Mouse (Mus musculus): ENCODE data around the gene Gcnt4. TPM values are rescaled to one million over a fixed set of nuclear protein-coding genes. Genes with fewer than 3 reads are reported as not detected.
"Not testable (repeated sequence)": the region's sequence is repeated elsewhere in the genome, so short reads cannot be mapped to it uniquely, and the experiment has no call there.

Gcnt4 gene
- polyA plus RNA-seq, 1 experiment from 2014 or later: 1.3 TPM

DNA sequence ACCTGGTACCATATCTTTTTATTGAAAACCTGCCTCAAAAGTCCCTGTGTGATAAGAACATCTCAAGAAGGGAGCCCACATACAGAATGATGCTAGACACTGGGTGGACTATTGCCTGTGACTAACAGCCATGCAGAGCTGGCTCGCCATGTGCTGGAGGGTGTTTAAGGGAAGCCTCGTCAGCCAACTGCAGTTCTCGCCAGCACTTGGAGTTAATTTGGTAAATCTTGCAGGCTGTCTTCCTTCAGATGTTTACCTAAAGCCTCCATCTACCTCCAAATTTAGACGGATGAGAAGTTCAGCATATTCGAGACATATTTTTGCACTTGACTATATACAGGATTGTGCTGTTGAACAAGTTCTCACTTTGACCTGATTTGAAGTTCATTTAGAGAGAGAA lies 8.3 kb downstream of the Gcnt4 start:
- Histone ChIP-seq H3K9ac (ENCODE audit: low read depth, low read length) (no peak overlapping the region), H3K27ac (no peak overlapping the region), H3K4me3 (replicated peaks; ENCODE audit: low read depth, low read length) (no peak overlapping the region), H3K4me1 (replicated peaks; ENCODE audit: insufficient read depth, low read length) (peaks cover 11% of the 10 kb centered on the region), H3K4me2 (ENCODE audit: low read length) (no peak overlapping the region), H3K9me3 (replicated peaks; ENCODE audit: low read length) (no peaks in the 10 kb centered on the region), H3K36me3 (ENCODE audit: insufficient read depth, low read length) (no peaks in the 10 kb centered on the region), H3K27me3 (ENCODE audit: insufficient read depth, low read length) (no peaks in the 10 kb centered on the region)
- WGBS: 81% methylated on average over 5 of the region's 5 CpGs
- ATAC-seq (replicated peaks; ENCODE audit: low FRiP score, low read depth) (no peak), DNase-seq (ENCODE audit: low spot score) (no peak)
- no peak for TF ChIP-seq CTCF (IDR thresholded peaks at IDR 0.05; ENCODE audit: low read depth)

DNA sequence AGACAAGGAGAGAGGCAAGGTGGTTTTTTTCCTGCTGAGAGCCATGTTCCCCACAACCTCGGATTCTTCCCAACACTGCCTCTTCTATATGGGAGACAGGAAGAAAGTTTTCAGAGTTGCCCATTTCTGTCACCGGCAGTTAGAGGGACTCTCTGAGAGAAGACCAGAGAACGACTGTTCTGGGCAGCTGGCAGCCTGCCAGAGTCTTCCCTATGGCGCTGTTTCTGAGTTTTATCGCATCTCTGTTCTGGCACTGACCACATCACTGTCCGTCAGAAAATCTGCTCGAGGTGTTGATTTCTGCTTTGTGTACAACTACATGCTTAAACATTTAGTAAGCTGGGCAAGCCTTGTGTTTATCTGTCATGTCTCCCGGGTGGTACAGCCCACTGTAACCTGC lies 8.9 kb downstream of the Gcnt4 start:
- Histone ChIP-seq H3K27ac (no peak overlapping the region), H3K9ac (ENCODE audit: low read depth, low read length) (no peak overlapping the region), H3K36me3 (ENCODE audit: insufficient read depth, low read length) (no peaks in the 10 kb centered on the region), H3K4me2 (ENCODE audit: low read length) (no peak overlapping the region), H3K27me3 (ENCODE audit: insufficient read depth, low read length) (no peaks in the 10 kb centered on the region), H3K4me1 (replicated peaks; ENCODE audit: insufficient read depth, low read length) (peaks cover 11% of the 10 kb centered on the region), H3K4me3 (replicated peaks; ENCODE audit: low read depth, low read length) (no peak overlapping the region), H3K9me3 (replicated peaks; ENCODE audit: low read length) (no peaks in the 10 kb centered on the region)
- DNase-seq (ENCODE audit: low spot score) (no peak), ATAC-seq (replicated peaks; ENCODE audit: low FRiP score, low read depth) (no peak)
- TF ChIP-seq CTCF (IDR thresholded peaks at IDR 0.05; ENCODE audit: low read depth): no peak
- WGBS: 59% methylated on average over 8 of the region's 8 CpGs

DNA sequence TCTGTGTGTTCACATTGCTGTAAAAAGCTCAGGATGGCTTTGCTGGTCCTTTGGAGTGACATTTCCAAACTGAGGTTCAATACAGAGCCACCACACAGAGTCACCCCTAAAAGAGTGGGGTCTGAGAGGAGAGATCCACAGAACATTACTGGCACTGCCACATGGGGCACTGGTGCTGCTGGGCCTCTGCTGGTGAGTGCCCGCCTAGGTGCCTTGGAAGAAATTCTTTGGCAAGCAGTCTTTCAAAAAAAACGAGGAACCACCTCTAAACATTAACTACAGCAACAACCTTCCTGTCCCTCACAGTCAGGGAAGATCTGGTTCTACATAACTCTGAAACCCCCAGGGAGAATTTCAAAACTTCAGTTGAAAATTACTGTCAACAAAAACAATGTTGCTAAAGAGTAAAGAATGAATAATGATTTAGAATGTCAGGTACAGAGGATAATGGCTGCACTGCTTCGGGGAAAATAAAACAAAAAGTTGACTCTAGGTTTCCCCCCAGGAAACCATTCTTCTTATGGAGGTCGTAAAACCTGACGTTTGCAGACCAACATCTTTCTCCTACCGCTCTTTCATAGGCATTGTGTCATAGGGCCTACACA lies 11.8 kb downstream of the Gcnt4 start:
- H3K9ac ChIP-seq (ENCODE audit: low read depth, low read length): no peak overlapping the region
- H3K27ac ChIP-seq: peak overlapping the region; percentile 65; the same call in 1 of the 2 replicates
- no peaks in the 10 kb centered on the region for H3K27me3 ChIP-seq (ENCODE audit: insufficient read depth, low read length)
- no peak overlapping the region for H3K4me2 ChIP-seq (ENCODE audit: low read length)
- no peak overlapping the region for H3K4me3 ChIP-seq (replicated peaks; ENCODE audit: low read depth, low read length)
- WGBS: 11% methylated on average over 6 of the region's 6 CpGs
- no peaks in the 10 kb centered on the region for H3K9me3 ChIP-seq (replicated peaks; ENCODE audit: low read length)
- DNase-seq (ENCODE audit: low spot score) (peak; percentile 71), ATAC-seq (replicated peaks; ENCODE audit: low FRiP score, low read depth) (0 out of 2 replicates have a peak, but pooled peaks have one; percentile 19)
- H3K4me1 ChIP-seq (replicated peaks; ENCODE audit: insufficient read depth, low read length): peaks cover 11% of the 10 kb centered on the region
- TF ChIP-seq CTCF (IDR thresholded peaks at IDR 0.05; ENCODE audit: low read depth): peak; percentile 27; the same call in 1 of the 2 replicates
- H3K36me3 ChIP-seq (ENCODE audit: insufficient read depth, low read length): no peaks in the 10 kb centered on the region

DNA sequence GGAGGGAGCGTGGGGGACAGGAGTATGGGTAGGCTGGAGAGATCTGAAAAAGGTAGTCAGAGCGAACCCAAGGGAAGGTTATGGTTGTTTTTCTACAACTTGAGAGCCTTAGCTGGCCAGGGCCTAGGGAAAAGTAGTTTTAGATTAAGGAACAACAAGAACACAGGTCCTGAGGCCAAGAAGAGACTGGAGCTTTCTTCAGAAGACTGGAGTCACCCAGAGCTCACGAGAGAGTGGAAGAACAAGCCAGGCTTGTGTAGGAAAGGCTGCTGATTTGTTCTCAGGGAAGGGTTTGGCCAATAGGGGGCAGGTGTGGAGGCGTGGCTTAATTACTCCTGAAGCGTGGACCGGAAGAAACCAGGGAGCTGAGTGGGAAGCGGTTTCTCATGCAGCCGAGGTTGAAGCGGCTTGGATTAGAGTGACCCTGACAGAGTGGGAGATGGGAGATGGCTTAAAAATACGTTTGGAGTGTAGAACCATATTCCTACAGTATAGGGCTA lies 12.6 kb downstream of the Gcnt4 start:
- 64% methylated on average over 10 of the region's 10 CpGs for WGBS
- no peaks in the 10 kb centered on the region for H3K9me3 ChIP-seq (replicated peaks; ENCODE audit: low read length)
- H3K4me1 ChIP-seq (replicated peaks; ENCODE audit: insufficient read depth, low read length): peaks cover 11% of the 10 kb centered on the region
- H3K9ac ChIP-seq (ENCODE audit: low read depth, low read length): no peak overlapping the region
- DNase-seq (ENCODE audit: low spot score) (no peak), ATAC-seq (replicated peaks; ENCODE audit: low FRiP score, low read depth) (no peak)
- peak; percentile 19; the same call in 1 of the 2 replicates for TF ChIP-seq CTCF (IDR thresholded peaks at IDR 0.05; ENCODE audit: low read depth)
- peak overlapping the region; percentile 38; the same call in 1 of the 2 replicates for H3K27ac ChIP-seq
- no peaks in the 10 kb centered on the region for H3K36me3 ChIP-seq (ENCODE audit: insufficient read depth, low read length)
- H3K27me3 ChIP-seq (ENCODE audit: insufficient read depth, low read length): no peaks in the 10 kb centered on the region
- H3K4me2 ChIP-seq (ENCODE audit: low read length): no peak overlapping the region
- H3K4me3 ChIP-seq (replicated peaks; ENCODE audit: low read depth, low read length): no peak overlapping the region

DNA sequence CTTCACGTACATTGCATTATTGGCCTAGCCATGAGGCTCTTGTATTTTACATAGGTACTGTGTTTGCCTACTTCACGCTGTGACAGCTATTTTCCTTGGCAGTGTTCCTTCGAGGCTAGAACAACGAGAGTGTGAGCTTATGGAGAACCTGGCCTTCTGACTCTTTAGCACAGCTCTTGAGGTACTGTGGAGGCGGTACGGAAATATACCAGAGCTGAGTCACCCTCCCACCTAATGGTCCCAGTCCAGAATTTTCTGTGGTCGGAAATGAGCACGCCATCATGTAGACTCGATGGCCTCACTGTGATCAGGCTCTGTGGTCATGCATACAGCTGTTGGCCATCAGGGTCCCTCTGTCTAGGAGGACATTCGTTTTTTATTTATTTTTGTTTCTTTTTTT lies 15.2 kb downstream of the Gcnt4 start:
- peak; percentile 67; the same call in 1 of the 2 replicates for ATAC-seq (replicated peaks; ENCODE audit: low FRiP score, low read depth)
- WGBS: 72% methylated on average over 10 of the region's 10 CpGs

DNA sequence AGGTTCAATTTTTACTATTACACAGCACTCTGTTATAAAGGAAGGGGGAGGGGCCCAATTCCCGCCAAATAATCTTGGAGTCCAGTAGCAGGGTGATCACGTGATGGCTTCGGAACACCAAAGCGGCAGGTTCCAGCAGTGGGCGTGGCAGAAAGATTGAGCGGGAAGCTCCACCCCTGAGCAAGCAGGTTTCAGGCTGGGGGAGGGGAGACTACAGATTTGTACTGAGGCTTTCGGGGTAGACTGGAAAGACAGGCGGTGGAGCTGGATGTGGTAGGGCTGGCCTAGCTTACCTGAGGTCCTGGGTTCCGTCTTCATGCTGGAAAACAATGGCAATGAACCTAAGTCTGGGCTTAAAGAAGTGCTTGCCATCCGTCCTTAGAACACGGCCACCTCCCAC lies 17.0 kb downstream of the Gcnt4 start:
- DNase-seq (ENCODE audit: low spot score); H3K9ac ChIP-seq (ENCODE audit: low read depth, low read length); H3K4me1 ChIP-seq (replicated peaks; ENCODE audit: insufficient read depth, low read length); H3K27me3 ChIP-seq (ENCODE audit: insufficient read depth, low read length); H3K4me3 ChIP-seq (replicated peaks; ENCODE audit: low read depth, low read length); ATAC-seq (replicated peaks; ENCODE audit: low FRiP score, low read depth); H3K9me3 ChIP-seq (replicated peaks; ENCODE audit: low read length); H3K27ac ChIP-seq; H3K4me2 ChIP-seq (ENCODE audit: low read length); H3K36me3 ChIP-seq (ENCODE audit: insufficient read depth, low read length): not testable (repeated sequence)
- WGBS: 91% methylated on average over 11 of the region's 11 CpGs

More for the DNA sequence above, 15.2 kb downstream of the Gcnt4 start:
- DNase-seq (ENCODE audit: low spot score): peak; percentile 77
- Histone ChIP-seq H3K27ac (peak overlapping the region; percentile 25; the same call in 1 of the 2 replicates), H3K27me3 (ENCODE audit: insufficient read depth, low read length) (no peaks in the 10 kb centered on the region), H3K36me3 (ENCODE audit: insufficient read depth, low read length) (no peaks in the 10 kb centered on the region), H3K4me2 (ENCODE audit: low read length) (no peak overlapping the region), H3K9me3 (replicated peaks; ENCODE audit: low read length) (no peaks in the 10 kb centered on the region), H3K9ac (ENCODE audit: low read depth, low read length) (no peak overlapping the region), H3K4me3 (replicated peaks; ENCODE audit: low read depth, low read length) (no peak overlapping the region), H3K4me1 (replicated peaks; ENCODE audit: insufficient read depth, low read length) (peaks cover 11% of the 10 kb centered on the region)
- no peak for TF ChIP-seq CTCF (IDR thresholded peaks at IDR 0.05; ENCODE audit: low read depth)

Data from kidney, postnatal 0 days (tissue).